Mouse (Mus musculus) hindbrain, embryonic 14.5 days (tissue): ENCODE measurements around the gene Olfr553. TPM values are rescaled to one million over a fixed set of nuclear protein-coding genes. Genes with fewer than 3 reads are reported as not detected.

Source experiments
- polyA plus RNA-seq: library from polyadenylated mRNA; unstranded; fragments of >200 nt; fragmentation: Nextera tagmentation; extraction: Ambion mirVana; gene quantifications from 2 replicates; pipeline ENCODE4 v1.2.1, GENCODE M21; 2014

Gene Olfr553
- polyA plus RNA-seq, 1 experiment from 2014 or later: not detected

Other genes with a start within 250 kb of the Olfr553 start
- 44.1 and 54.6 TPM in 2 replicates for gene Rrm1, start 176.5 kb downstream of the Olfr553 start, polyA plus RNA-seq
- 0.18 and 0.39 TPM in 2 replicates for gene Olfr543, start 136.5 kb downstream of the Olfr553 start, polyA plus RNA-seq
- gene Olfr544, start 129.9 kb downstream of the Olfr553 start, polyA plus RNA-seq: 0.09 and 0.11 TPM in 2 replicates
- 0.17 and 0.23 TPM in 2 replicates for gene Olfr545, start 118.6 kb downstream of the Olfr553 start, polyA plus RNA-seq
- not detected in 2 replicates for gene Olfr547, start 83.5 kb downstream of the Olfr553 start, polyA plus RNA-seq
- not detected in 2 replicates for gene Olfr548-ps1, start 77.3 kb downstream of the Olfr553 start, polyA plus RNA-seq
- gene Olfr549, start 68.3 kb downstream of the Olfr553 start, polyA plus RNA-seq: not detected in 2 replicates
- 0.11 and 0.57 TPM in 2 replicates for gene Trim21, start 52.7 kb downstream of the Olfr553 start, polyA plus RNA-seq
- gene Olfr550, start 46.8 kb downstream of the Olfr553 start, polyA plus RNA-seq: not detected in 2 replicates
- not detected in 2 replicates for gene Olfr551, start 26.3 kb downstream of the Olfr553 start, polyA plus RNA-seq
- gene Olfr552, start 20.4 kb downstream of the Olfr553 start, polyA plus RNA-seq: not detected in 2 replicates
- not detected in 2 replicates for gene Olfr554, start 20.2 kb upstream of the Olfr553 start, polyA plus RNA-seq
- gene Olfr555, start 40.6 kb upstream of the Olfr553 start, polyA plus RNA-seq: not detected in 2 replicates
- gene Olfr556, start 46.7 kb upstream of the Olfr553 start, polyA plus RNA-seq: not detected in 2 replicates
- 8.3 and 8.4 TPM in 2 replicates for gene Trim68, start 69.1 kb upstream of the Olfr553 start, polyA plus RNA-seq
- gene Olfr557, start 77.7 kb upstream of the Olfr553 start, polyA plus RNA-seq: not detected in 2 replicates
- 0.08 and 0.22 TPM in 2 replicates for gene Olfr558, start 84.0 kb upstream of the Olfr553 start, polyA plus RNA-seq
- gene Olfr33, start 100.9 kb upstream of the Olfr553 start, polyA plus RNA-seq: not detected in 2 replicates
- not detected in 2 replicates for gene Olfr559, start 109.3 kb upstream of the Olfr553 start, polyA plus RNA-seq
- not detected in 2 replicates for gene Olfr560, start 141.1 kb upstream of the Olfr553 start, polyA plus RNA-seq
- gene Olfr78, start 141.3 kb upstream of the Olfr553 start, polyA plus RNA-seq: 0.13 and 0.17 TPM in 2 replicates
- gene Olfr561, start 153.0 kb upstream of the Olfr553 start, polyA plus RNA-seq: not detected in 2 replicates
- not detected in 2 replicates for gene Olfr564, start 185.3 kb upstream of the Olfr553 start, polyA plus RNA-seq
- not detected in 2 replicates for gene Olfr566, start 240.5 kb upstream of the Olfr553 start, polyA plus RNA-seq